Mouse (Mus musculus) forebrain, postnatal 0 days (tissue): ENCODE measurements around the gene Lrrc61. TPM values are rescaled to one million over a fixed set of nuclear protein-coding genes. Genes with fewer than 3 reads are reported as not detected.
A peak's percentile ranks its signal among the peaks of the same experiment; 100 is the strongest.

ENCODE experiments used
- ATAC-seq: fragments of 200-750 bp; cut with Nextera tagmentation; 2 replicates; pipeline ENCODE4 v1.8.0; 2017; ENCODE audit warnings: mild to moderate bottlenecking, moderate library complexity
- DNase-seq: peaks from one replicate; pipeline ENCODE4 v3.0.0-alpha.2; 2015
- H3K27ac ChIP-seq: fragments of 300-500 bp; sonication (generic); 2 replicates; pipeline ENCODE4 v1.5.1; 2014; ENCODE audit warnings: low read depth, mild to moderate bottlenecking, antibody characterized with exemption, low read length, moderate library complexity, mixed read lengths
- H3K27me3 ChIP-seq: fragments of 300-500 bp; sonication (generic); 2 replicates; pipeline ENCODE4 v1.6.1; 2014; ENCODE audit warnings: mild to moderate bottlenecking, low read length, mixed read lengths; ENCODE audit not compliant: insufficient read depth
- H3K36me3 ChIP-seq: fragments of 300-500 bp; sonication (generic); 2 replicates; pipeline ENCODE4 v1.6.1; 2014; ENCODE audit warnings: mild to moderate bottlenecking, moderate library complexity; ENCODE audit not compliant: insufficient read depth
- H3K4me1 ChIP-seq: fragments of 300-500 bp; sonication (generic); 2 replicates; pipeline ENCODE4 v1.6.1; 2014; ENCODE audit warnings: antibody characterized with exemption; ENCODE audit not compliant: insufficient read depth
- H3K4me2 ChIP-seq: fragments of 300-500 bp; sonication (generic); 2 replicates; pipeline ENCODE4 v1.6.1; 2014; ENCODE audit warnings: low read depth, mild to moderate bottlenecking, moderate library complexity
- H3K4me3 ChIP-seq: fragments of 300-500 bp; sonication (generic); 2 replicates; pipeline ENCODE4 v1.5.1; 2014; ENCODE audit warnings: low read depth, low read length, mixed read lengths
- H3K9ac ChIP-seq: fragments of 300-500 bp; sonication (generic); 2 replicates; pipeline ENCODE4 v1.6.1; 2014; ENCODE audit warnings: mild to moderate bottlenecking
- H3K9me3 ChIP-seq: fragments of 300-500 bp; sonication (generic); 2 replicates; pipeline ENCODE4 v1.6.1; 2016; ENCODE audit warnings: low read length
- CTCF ChIP-seq: sonication (generic); IDR thresholded peaks from 2 replicates; pipeline ENCODE4 v1.5.1; 2016; ENCODE audit warnings: antibody characterized with exemption, control low read depth, low read depth
- WGBS: fragments of 180-500 bp; shearing (Covaris S2); extraction: QIAGEN DNeasy Blood & Tissue Kit; methylation state at CpG from one replicate; pipeline ENCODE4 v1.1.7; 2014; 5-methylcytosine and 5-hydroxymethylcytosine counted together
- polyA plus RNA-seq: library from polyadenylated mRNA; unstranded; fragments of >200 nt; fragmentation: Nextera tagmentation; extraction: Ambion mirVana; gene quantifications from 2 replicates; pipeline ENCODE4 v1.2.1, GENCODE M21; 2015
- total RNA-seq: library from RNA; depleted of rRNA; stranded (reverse); fragments of >200 nt; gene quantifications from 2 replicates; pipeline ENCODE4 v1.2.3, GENCODE M21; 2014

The Lrrc61 gene
- total and polyA plus RNA-seq, 2 experiments from 2014 or later: 20.9 to 28.7 TPM

- Histone ChIP-seq H3K9me3 (no peaks in the 10 kb centered on the region), H3K27me3 (no peaks in the 10 kb centered on the region), H3K4me2 (peak overlapping the region; percentile 91), H3K4me3 (peak overlapping the region; percentile 70; the same call in 1 of the 2 replicates), H3K9ac (peak overlapping the region; percentile 97; the same call in 1 of the 2 replicates), H3K4me1 (peaks cover 20% of the 10 kb centered on the region), H3K27ac (no peak overlapping the region), H3K36me3 (peaks cover 31% of the 10 kb centered on the region)
- 67% methylated on average over 5 of the region's 5 CpGs for WGBS
- DNase-seq (peak; percentile 89), ATAC-seq (peak; percentile 36)
- TF ChIP-seq CTCF: peak; percentile 86
Observed at GRCm38 (mm10) chr6:48538841-48539737, 15.5 kb upstream of the Lrrc61 start.

- Histone ChIP-seq H3K9ac (no peak overlapping the region), H3K36me3 (peaks cover 31% of the 10 kb centered on the region), H3K9me3 (no peaks in the 10 kb centered on the region), H3K4me3 (no peak overlapping the region), H3K4me2 (no peak overlapping the region), H3K27ac (no peak overlapping the region), H3K27me3 (no peaks in the 10 kb centered on the region), H3K4me1 (peaks cover 20% of the 10 kb centered on the region)
- DNase-seq (no peak), ATAC-seq (no peak)
- no peak for TF ChIP-seq CTCF
- 78% methylated on average over 5 of the region's 5 CpGs for WGBS
Observed at GRCm38 (mm10) chr6:48539860-48540259, 14.7 kb upstream of the Lrrc61 start.

GRCm38 (mm10) chr6:48540721-48541120 is 13.9 kb upstream of the Lrrc61 start:
- Histone ChIP-seq H3K27ac (no peak overlapping the region), H3K9me3 (no peaks in the 10 kb centered on the region), H3K4me3 (no peak overlapping the region), H3K27me3 (no peaks in the 10 kb centered on the region), H3K4me1 (peaks cover 20% of the 10 kb centered on the region), H3K9ac (no peak overlapping the region), H3K36me3 (peaks cover 31% of the 10 kb centered on the region), H3K4me2 (no peak overlapping the region)
- ATAC-seq (no peak), DNase-seq (no peak)
- 82% methylated on average over 3 of the region's 3 CpGs for WGBS
- no peak for TF ChIP-seq CTCF

GRCm38 (mm10) chr6:48541560-48542450 is 12.8 kb upstream of the Lrrc61 start:
- Histone ChIP-seq H3K4me3 (no peak overlapping the region), H3K27ac (no peak overlapping the region), H3K9ac (no peak overlapping the region), H3K9me3 (no peaks in the 10 kb centered on the region), H3K4me2 (no peak overlapping the region), H3K27me3 (no peaks in the 10 kb centered on the region), H3K36me3 (peaks cover 31% of the 10 kb centered on the region), H3K4me1 (peaks cover 16% of the 10 kb centered on the region)
- no peak for ATAC-seq
- 70% methylated on average over 7 of the region's 7 CpGs for WGBS
- TF ChIP-seq CTCF: no peak
- DNase-seq: no peak

- ATAC-seq (no peak), DNase-seq (no peak)
- no peaks in the 10 kb centered on the region for H3K27me3 ChIP-seq
- H3K9me3 ChIP-seq: no peaks in the 10 kb centered on the region
- H3K9ac ChIP-seq: no peak overlapping the region
- peaks cover 13% of the 10 kb centered on the region for H3K4me1 ChIP-seq
- 93% methylated on average over 3 of the region's 3 CpGs for WGBS
- peaks cover 31% of the 10 kb centered on the region for H3K36me3 ChIP-seq
- TF ChIP-seq CTCF: no peak
- H3K27ac ChIP-seq: no peak overlapping the region
- no peak overlapping the region for H3K4me3 ChIP-seq
- no peak overlapping the region for H3K4me2 ChIP-seq
Observed at GRCm38 (mm10) chr6:48542631-48543030, 12.0 kb upstream of the Lrrc61 start.

- 72% methylated on average over 5 of the region's 5 CpGs for WGBS
- Histone ChIP-seq H3K27me3 (no peaks in the 10 kb centered on the region), H3K27ac (no peak overlapping the region), H3K4me3 (no peak overlapping the region), H3K4me2 (no peak overlapping the region), H3K9me3 (no peaks in the 10 kb centered on the region), H3K4me1 (no peaks in the 10 kb centered on the region), H3K9ac (no peak overlapping the region), H3K36me3 (peaks cover 26% of the 10 kb centered on the region)
- no peak for TF ChIP-seq CTCF
- DNase-seq (no peak), ATAC-seq (no peak)
Observed at GRCm38 (mm10) chr6:48545251-48545650, 9.3 kb upstream of the Lrrc61 start.
